Mouse (Mus musculus) kidney, postnatal 14 days (tissue): ENCODE data around the gene Rpp21.
A peak's percentile ranks its signal among the peaks of the same experiment; 100 is the strongest.

ENCODE experiments used
- DNase-seq: peaks from one replicate; pipeline ENCODE4 v3.0.0; 2022; ENCODE audit warnings: mixed read lengths

The Rpp21 gene

GRCm38 (mm10) chr17:36257969-36258368 lies at the start of gene Rpp21:
Rpp21 (minus strand) TSS chr17:36258069.
- no peak for DNase-seq

GRCm38 (mm10) chr17:36286390-36286789 lies 28.5 kb upstream of the Rpp21 start, which contains the start of gene H2-M10.2:
H2-M10.2 (minus strand) TSS chr17:36286490.
- DNase-seq = no peak

GRCm38 (mm10) chr17:36281521-36282245 lies 23.8 kb upstream of the Rpp21 start:
- DNase-seq = no peak

- DNase-seq = no peak
Observed at GRCm38 (mm10) chr17:36274776-36275175, 16.9 kb upstream of the Rpp21 start.

GRCm38 (mm10) chr17:36273796-36274195 lies 15.9 kb upstream of the Rpp21 start:
- no peak for DNase-seq

- no peak for DNase-seq
Observed at GRCm38 (mm10) chr17:36272643-36273366, 14.9 kb upstream of the Rpp21 start.

- no peak for DNase-seq
Observed at GRCm38 (mm10) chr17:36271586-36272256, 13.9 kb upstream of the Rpp21 start, which contains the start of gene Trim39. Trim39 (minus strand) TSS chr17:36272247.

GRCm38 (mm10) chr17:36270956-36271585 lies 13.2 kb upstream of the Rpp21 start:
- DNase-seq = peak; percentile 92

GRCm38 (mm10) chr17:36265834-36266233 lies 8.0 kb upstream of the Rpp21 start:
- no peak for DNase-seq

GRCm38 (mm10) chr17:36264273-36264925 lies 6.5 kb upstream of the Rpp21 start:
- no peak for DNase-seq

GRCm38 (mm10) chr17:36261511-36262166 lies 3.8 kb upstream of the Rpp21 start:
- DNase-seq = no peak

- DNase-seq = peak; percentile 88
Observed at GRCm38 (mm10) chr17:36257241-36257947, 475 bp downstream of the Rpp21 start.

- DNase-seq = peak; percentile 27
Observed at GRCm38 (mm10) chr17:36253087-36253600, 4.7 kb downstream of the Rpp21 start.

- peak; percentile 37 for DNase-seq
Observed at GRCm38 (mm10) chr17:36252250-36252876, 5.5 kb downstream of the Rpp21 start.

- DNase-seq = no peak
Observed at GRCm38 (mm10) chr17:36248886-36249285, 9.0 kb downstream of the Rpp21 start.

GRCm38 (mm10) chr17:36245741-36246140 lies 12.1 kb downstream of the Rpp21 start:
- no peak for DNase-seq

GRCm38 (mm10) chr17:36244031-36244430 lies 13.8 kb downstream of the Rpp21 start:
- DNase-seq = no peak

- DNase-seq = no peak
Observed at GRCm38 (mm10) chr17:36240637-36241213, 17.1 kb downstream of the Rpp21 start.

- peak; percentile 22 for DNase-seq
Observed at GRCm38 (mm10) chr17:36237321-36237921, 20.4 kb downstream of the Rpp21 start.

GRCm38 (mm10) chr17:36235300-36235699 lies 22.6 kb downstream of the Rpp21 start:
- peak; percentile 20 for DNase-seq
